Mouse (Mus musculus) hindbrain, embryonic 13.5 days (tissue): Measurements from ENCODE around the gene Scn4a. TPM values are rescaled to one million over a fixed set of nuclear protein-coding genes. Genes with fewer than 3 reads are reported as not detected.
"Not testable (repeated sequence)": the region's sequence is repeated elsewhere in the genome, so short reads cannot be mapped to it uniquely, and the experiment has no call there.

Source experiments
- ATAC-seq: fragments of 200-750 bp; cut with Nextera tagmentation; 2 replicates; pipeline ENCODE4 v1.8.0; 2017; ENCODE audit warnings: moderate TSS enrichment; ENCODE audit not compliant: low FRiP score
- H3K27ac ChIP-seq: fragments of 300-500 bp; sonication (generic); 2 replicates; pipeline ENCODE4 v1.5.1; 2015; ENCODE audit warnings: inconsistent platforms, mild to moderate bottlenecking, moderate library complexity
- H3K27me3 ChIP-seq: fragments of 300-500 bp; sonication (generic); 2 replicates; pipeline ENCODE4 v1.6.1; 2015; ENCODE audit warnings: mild to moderate bottlenecking, inconsistent platforms
- H3K36me3 ChIP-seq: fragments of 300-500 bp; sonication (generic); 2 replicates; pipeline ENCODE4 v1.6.1; 2015; ENCODE audit warnings: mild to moderate bottlenecking, inconsistent platforms
- H3K4me1 ChIP-seq: fragments of 300-500 bp; sonication (generic); replicated peaks from 2 replicates; pipeline ENCODE4 v1.6.1; 2015; ENCODE audit warnings: inconsistent platforms
- H3K4me2 ChIP-seq: fragments of 300-500 bp; sonication (generic); 2 replicates; pipeline ENCODE4 v1.6.1; 2015; ENCODE audit warnings: inconsistent platforms, mild to moderate bottlenecking, moderate library complexity
- H3K4me3 ChIP-seq: fragments of 300-500 bp; sonication (generic); 2 replicates; pipeline ENCODE4 v1.5.1; 2015; ENCODE audit warnings: mild to moderate bottlenecking, inconsistent platforms
- H3K9ac ChIP-seq: fragments of 300-500 bp; sonication (generic); 2 replicates; pipeline ENCODE4 v1.6.1; 2015; ENCODE audit warnings: mild to moderate bottlenecking, inconsistent platforms
- H3K9me3 ChIP-seq: fragments of 300-500 bp; sonication (generic); 2 replicates; pipeline ENCODE4 v1.6.1; 2016; ENCODE audit warnings: inconsistent platforms
- WGBS: fragments of 180-500 bp; shearing (Covaris S2); methylation state at CpG from one replicate; pipeline ENCODE4 v1.1.7; 2015; 5-methylcytosine and 5-hydroxymethylcytosine counted together
- polyA plus RNA-seq: library from polyadenylated mRNA; unstranded; fragments of >200 nt; fragmentation: Nextera tagmentation; extraction: Ambion mirVana; gene quantifications from 2 replicates; pipeline ENCODE4 v1.2.1, GENCODE M21; 2015

Gene Scn4a
- 0.03 TPM in 1 of 2 replicates, not detected in the other for polyA plus RNA-seq

DNA sequence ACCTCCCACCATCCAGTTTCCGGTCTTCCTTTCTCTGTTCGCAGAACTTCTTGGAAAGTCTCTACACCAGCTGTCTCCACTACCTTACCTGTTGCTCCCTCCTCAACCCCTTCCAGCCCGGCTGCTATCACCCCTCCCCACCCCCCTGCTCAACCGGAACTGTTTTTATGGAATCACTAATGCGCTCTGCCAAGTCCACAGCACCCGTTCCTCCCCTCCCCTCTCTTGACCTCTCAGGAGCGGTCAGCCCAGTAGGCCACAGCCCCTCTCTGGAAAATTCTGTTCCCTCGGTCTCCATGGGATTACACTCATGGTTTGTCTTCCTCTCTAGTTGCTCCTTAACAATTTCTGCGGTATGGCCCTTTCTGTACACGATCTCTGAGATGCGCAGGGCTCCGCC, at the start of gene Scn4a:
Scn4a (minus strand) TSS at position 101 of the 400 bp plus-strand sequence.
- Histone ChIP-seq H3K9me3 (no peaks in the 10 kb centered on the region), H3K4me3 (no peak within 1 kb of the TSS), H3K4me1 (no peaks in the 10 kb centered on the region), H3K9ac (no peak within 1 kb of the TSS), H3K27me3 (no peaks in the 10 kb centered on the region), H3K36me3 (no peaks in the 10 kb centered on the region), H3K4me2 (no peak within 1 kb of the TSS), H3K27ac (no peak within 1 kb of the TSS)
- no peak for ATAC-seq
- WGBS: 87% methylated on average over 12 of the region's 12 CpGs

DNA sequence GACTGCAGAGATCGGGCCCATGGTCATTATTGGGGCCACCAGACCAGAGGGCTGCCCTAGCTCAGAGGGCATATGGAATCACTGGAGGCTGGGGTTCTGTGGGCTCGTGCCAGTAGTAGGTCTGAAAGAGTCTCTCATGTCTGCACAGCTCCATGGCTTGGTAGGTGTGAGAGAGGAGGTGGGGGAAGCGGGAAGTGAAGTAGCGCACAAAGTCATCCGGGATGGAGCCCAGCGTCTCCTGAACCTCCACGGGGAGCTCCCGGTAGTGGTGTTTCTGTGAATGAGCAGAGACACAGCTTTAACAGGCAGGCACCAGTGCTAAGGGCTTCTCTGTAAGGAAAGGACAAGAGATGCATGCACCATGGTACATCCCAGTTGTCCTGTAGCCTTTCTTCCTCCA, 45.4 kb upstream of the Scn4a start:
- H3K36me3 ChIP-seq: peaks cover 59% of the 10 kb centered on the region
- ATAC-seq: no peak
- 93% methylated on average over 8 of the region's 8 CpGs for WGBS

DNA sequence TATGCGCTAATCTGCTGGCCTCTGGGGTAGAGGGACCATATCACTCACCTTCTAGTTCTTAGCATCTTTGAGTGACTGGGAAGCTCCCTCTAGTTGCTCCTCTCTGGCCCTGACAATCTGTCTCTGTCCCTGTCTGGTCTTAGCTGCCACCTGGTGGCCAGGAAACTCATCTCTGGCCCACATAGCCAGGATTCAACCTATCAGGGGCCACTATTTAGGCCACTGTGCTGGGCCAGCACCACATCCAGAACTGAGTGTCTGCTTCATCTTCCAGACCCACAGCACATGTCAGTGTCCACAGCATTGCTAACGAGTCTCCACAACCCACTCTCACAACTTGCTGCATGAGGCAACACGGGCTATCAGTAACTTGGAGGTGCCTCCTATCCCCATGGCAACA, 44.6 kb upstream of the Scn4a start:
- Histone ChIP-seq H3K4me1 (no peaks in the 10 kb centered on the region), H3K4me2 (no peak overlapping the region), H3K27ac (no peak overlapping the region), H3K9me3 (no peaks in the 10 kb centered on the region), H3K36me3 (peaks cover 51% of the 10 kb centered on the region), H3K4me3 (no peak overlapping the region), H3K9ac (no peak overlapping the region), H3K27me3 (no peaks in the 10 kb centered on the region)
- ATAC-seq: no peak
- WGBS: 90% methylated on average over 3 of the region's 3 CpGs

More for the DNA sequence above, 45.4 kb upstream of the Scn4a start:
- Histone ChIP-seq H3K27me3 (no peaks in the 10 kb centered on the region), H3K4me3 (no peak overlapping the region), H3K4me2 (no peak overlapping the region), H3K27ac (no peak overlapping the region), H3K9me3 (no peaks in the 10 kb centered on the region), H3K4me1 (no peaks in the 10 kb centered on the region), H3K9ac (no peak overlapping the region)

DNA sequence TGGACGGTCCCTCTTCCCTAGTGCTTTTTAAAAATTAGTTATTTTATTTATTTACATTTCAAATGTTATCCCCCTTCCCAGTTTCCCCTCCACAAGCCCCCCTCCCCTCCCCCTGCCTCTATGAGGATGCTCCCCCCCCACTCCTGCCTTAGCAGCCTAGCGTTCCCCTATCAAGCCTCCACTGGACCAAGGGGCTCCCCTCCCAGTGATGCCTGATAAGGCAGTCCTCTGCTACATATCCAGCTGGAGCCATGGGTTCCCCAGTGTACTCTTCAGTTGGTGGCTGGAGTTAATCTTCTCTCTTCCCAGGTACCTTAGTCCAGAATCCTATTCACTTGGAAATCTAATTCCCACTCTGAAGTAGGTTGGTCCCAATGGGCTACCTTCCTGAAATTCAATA, 41.0 kb upstream of the Scn4a start:
- not testable (repeated sequence) for ATAC-seq, H3K27me3 ChIP-seq, H3K9me3 ChIP-seq, H3K27ac ChIP-seq, H3K9ac ChIP-seq, H3K4me1 ChIP-seq, H3K4me2 ChIP-seq, H3K4me3 ChIP-seq
- H3K36me3 ChIP-seq: peaks cover 19% of the 10 kb centered on the region
- WGBS: 83% methylated on average over 2 of the region's 2 CpGs

DNA sequence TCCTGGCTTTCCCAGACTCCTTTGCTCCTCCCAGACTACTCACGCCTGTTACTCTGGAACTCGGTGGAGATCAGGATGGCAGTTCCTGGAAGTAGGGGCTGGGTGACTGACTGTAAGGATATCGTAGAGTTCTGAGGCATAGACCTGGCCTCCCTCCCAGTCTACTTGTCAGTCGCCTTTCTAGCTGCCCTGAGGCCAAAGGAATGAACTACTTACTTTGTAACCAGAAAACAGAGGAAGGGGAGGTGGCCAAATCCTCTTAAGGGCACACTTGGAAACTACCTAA, 40.2 kb upstream of the Scn4a start:
- H3K9ac ChIP-seq: no peak overlapping the region
- no peak overlapping the region for H3K27ac ChIP-seq
- H3K4me3 ChIP-seq: no peak overlapping the region
- ATAC-seq: no peak
- 67% methylated on average over 4 of the region's 4 CpGs for WGBS
- H3K4me2 ChIP-seq: no peak overlapping the region
- H3K4me1 ChIP-seq: no peaks in the 10 kb centered on the region
- peaks cover 11% of the 10 kb centered on the region for H3K36me3 ChIP-seq
- H3K9me3 ChIP-seq: no peaks in the 10 kb centered on the region
- no peaks in the 10 kb centered on the region for H3K27me3 ChIP-seq

DNA sequence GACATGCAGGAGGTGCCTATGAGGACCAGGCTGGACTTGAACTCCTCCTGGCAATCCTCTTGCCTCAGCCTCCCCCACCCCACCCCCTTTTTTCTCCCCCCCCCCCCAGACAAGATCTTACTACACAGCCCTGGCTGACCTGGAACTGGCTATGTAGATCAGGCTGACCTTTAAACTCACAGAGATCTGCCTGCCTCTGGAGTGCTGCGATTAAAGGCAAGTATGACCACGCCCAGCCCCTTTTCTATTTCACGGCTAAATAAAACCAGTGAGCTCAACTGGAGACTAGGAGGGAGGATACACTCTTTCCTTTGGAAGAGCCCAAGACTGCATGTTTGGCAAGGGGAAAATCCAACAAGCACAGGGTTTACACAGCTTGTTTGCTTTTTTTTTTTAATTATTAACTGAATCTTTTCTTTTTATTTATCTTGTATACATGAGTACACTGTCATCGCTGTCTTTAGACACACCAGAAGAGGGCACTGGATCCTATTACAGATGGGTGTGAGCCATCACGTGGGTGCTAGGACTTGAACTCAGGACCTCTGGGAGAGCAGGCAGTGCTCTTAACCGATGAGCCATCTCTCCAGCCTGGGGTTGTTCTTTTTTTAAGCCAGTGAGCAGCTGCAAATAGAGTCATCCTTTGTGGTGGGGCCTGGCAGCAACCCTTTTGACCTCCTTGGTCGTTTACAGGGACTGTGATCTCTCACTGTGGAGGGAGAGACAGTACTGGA, 39.7 kb upstream of the Scn4a start:
- no peak overlapping the region for H3K27ac ChIP-seq
- H3K4me3 ChIP-seq: no peak overlapping the region
- 74% methylated on average over 7 of the region's 7 CpGs for WGBS
- no peaks in the 10 kb centered on the region for H3K9me3 ChIP-seq
- H3K36me3 ChIP-seq: 0 out of 2 replicates have a peak, but pooled peaks cover 7% of the 10 kb centered on the region
- no peak for ATAC-seq
- no peak overlapping the region for H3K4me2 ChIP-seq
- no peaks in the 10 kb centered on the region for H3K4me1 ChIP-seq
- H3K9ac ChIP-seq: no peak overlapping the region
- H3K27me3 ChIP-seq: no peaks in the 10 kb centered on the region

DNA sequence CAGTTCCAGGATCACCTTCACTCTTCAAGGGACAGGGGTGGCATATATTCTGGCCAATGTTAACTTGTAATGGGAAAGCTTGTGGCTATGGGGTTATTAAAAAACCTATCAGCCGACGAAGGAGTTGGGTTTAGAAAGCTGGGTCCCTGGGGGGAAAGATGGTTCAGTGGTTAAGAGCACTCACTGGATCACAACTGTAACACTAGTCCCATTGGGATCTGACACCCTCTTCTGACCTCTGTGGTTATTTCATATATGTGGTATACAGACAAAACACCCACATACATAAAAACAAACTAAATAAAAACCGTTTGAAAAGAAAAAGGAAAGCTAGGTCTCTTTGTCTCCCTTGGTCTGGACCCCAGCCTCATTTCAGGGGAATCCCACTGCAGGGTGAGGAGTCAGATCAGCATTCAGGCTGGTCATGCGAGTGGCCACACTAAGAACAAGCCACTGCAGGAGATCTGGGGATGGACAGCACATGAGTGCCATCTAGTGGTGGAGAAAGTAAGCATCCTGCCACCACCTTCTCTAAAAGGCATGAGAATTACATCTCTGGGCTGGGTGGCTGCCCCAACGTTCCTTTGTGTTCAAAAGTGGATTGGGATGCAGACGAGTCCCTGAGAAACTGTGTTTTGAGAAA, 38.6 kb upstream of the Scn4a start:
- Histone ChIP-seq H3K36me3 (0 out of 2 replicates have a peak, but pooled peaks cover 7% of the 10 kb centered on the region), H3K4me2 (no peak overlapping the region), H3K9ac (no peak overlapping the region), H3K9me3 (no peaks in the 10 kb centered on the region), H3K27ac (no peak overlapping the region), H3K4me1 (no peaks in the 10 kb centered on the region), H3K4me3 (no peak overlapping the region), H3K27me3 (no peaks in the 10 kb centered on the region)
- 31% methylated on average over 6 of the region's 6 CpGs for WGBS
- ATAC-seq: peak; percentile 52; the same call in 1 of the 2 replicates

DNA sequence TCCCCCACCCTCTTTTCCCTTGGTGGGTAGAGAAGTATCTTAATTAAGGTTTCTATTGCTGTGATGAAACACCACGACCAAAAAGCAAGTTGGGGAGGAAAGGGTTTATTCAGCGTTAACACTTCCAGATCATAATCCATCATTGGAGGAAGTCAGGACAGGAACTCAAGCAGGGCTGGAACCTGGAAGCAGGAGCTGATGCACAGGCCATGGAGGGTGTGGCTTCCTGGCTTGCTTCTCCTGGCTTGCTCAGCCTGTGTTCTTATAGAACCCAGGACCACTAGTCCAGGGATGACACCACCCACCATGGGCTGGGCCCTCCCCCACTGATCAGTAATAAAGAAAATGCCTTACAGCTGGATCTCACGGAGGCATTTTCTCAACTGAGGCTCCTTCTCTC, 37.7 kb upstream of the Scn4a start:
- Histone ChIP-seq H3K4me2 (no peak overlapping the region), H3K9me3 (no peaks in the 10 kb centered on the region), H3K4me1 (no peaks in the 10 kb centered on the region), H3K4me3 (no peak overlapping the region), H3K36me3 (0 out of 2 replicates have a peak, but pooled peaks cover 4% of the 10 kb centered on the region), H3K27me3 (no peaks in the 10 kb centered on the region), H3K27ac (no peak overlapping the region), H3K9ac (no peak overlapping the region)
- 75% methylated on average over 3 of the region's 3 CpGs for WGBS
- no peak for ATAC-seq

DNA sequence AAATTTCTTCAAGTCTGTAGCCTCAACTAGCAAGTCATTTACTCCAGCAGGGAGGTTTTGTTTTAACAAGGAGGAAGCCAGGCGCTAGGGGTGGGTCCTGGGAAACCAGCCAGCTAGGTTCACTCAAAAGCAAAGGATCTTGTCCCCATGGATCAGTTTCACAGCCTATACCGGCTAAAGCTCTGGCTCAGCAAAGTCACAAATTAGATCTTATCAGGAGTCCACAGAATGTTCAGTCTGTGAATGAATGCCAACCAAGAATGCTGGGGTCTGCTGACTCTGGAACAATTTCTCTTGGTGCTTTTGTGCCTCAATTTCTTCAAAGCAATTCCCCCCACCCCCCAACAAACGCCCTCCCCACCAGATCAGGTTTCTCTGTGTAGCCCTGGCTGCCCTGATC, 36.5 kb upstream of the Scn4a start:
- Histone ChIP-seq H3K4me2 (no peak overlapping the region), H3K27ac (no peak overlapping the region; the same call in 1 of the 2 replicates), H3K9ac (peak overlapping the region; percentile 3; the same call in 1 of the 2 replicates), H3K36me3 (0 out of 2 replicates have a peak, but pooled peaks cover 4% of the 10 kb centered on the region), H3K27me3 (no peaks in the 10 kb centered on the region), H3K4me1 (no peaks in the 10 kb centered on the region), H3K4me3 (no peak overlapping the region), H3K9me3 (no peaks in the 10 kb centered on the region)
- ATAC-seq: no peak
- 43% methylated on average over 3 of the region's 3 CpGs for WGBS

DNA sequence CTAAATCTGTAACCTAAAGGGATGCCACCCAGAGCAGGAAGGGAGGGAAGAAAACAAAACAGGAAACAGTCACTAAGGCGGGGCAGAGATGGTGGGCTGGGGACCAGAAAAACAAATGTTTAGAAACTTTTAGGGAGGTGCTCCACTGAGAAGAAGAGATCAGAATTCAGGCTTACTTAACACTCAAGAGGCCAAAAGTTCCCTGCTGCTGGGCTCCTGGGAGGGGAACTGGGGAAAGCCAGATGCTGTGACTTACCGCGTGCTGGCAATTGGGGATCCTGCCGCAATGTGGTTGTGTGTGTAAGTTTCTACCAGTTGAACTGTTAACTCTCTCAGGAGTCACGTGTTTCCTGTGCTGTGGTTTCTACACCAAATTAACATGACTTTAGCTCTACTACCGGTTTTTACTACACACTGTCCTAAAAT, 34.7 kb upstream of the Scn4a start, which contains the start of gene Icam2:
Icam2 (minus strand) TSS at position 285 of the 426 bp plus-strand sequence.
- ATAC-seq: no peak
- Histone ChIP-seq H3K9ac (no peak within 1 kb of the TSS), H3K4me3 (no peak within 1 kb of the TSS), H3K4me1 (no peaks in the 10 kb centered on the region), H3K27me3 (no peaks in the 10 kb centered on the region), H3K27ac (no peak within 1 kb of the TSS), H3K4me2 (no peak within 1 kb of the TSS), H3K9me3 (no peaks in the 10 kb centered on the region), H3K36me3 (no peaks in the 10 kb centered on the region)
- 79% methylated on average over 6 of the region's 6 CpGs for WGBS

DNA sequence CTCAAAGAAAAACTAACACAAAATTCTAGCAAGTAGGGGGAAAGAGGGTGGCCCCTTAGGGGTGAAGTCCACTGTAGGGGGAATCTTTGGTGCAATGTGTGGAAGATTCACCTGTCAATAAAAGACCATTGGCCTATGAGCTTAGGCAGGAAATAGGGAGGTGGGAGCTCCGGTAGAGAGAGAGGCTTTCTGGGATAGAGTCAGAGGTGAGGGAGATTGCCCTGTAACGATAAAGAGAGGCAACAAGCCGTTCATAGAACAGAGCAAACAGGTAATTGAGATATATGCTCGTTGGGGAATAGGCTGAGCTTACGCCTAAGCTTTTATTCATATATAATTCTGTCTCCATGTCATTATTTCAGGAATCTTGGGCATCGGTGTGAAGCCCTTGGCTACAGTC, 33.9 kb upstream of the Scn4a start:
- no peak for ATAC-seq
- Histone ChIP-seq H3K4me3 (no peak overlapping the region), H3K36me3 (no peaks in the 10 kb centered on the region), H3K9me3 (no peaks in the 10 kb centered on the region), H3K9ac (no peak overlapping the region), H3K27me3 (no peaks in the 10 kb centered on the region), H3K4me1 (no peaks in the 10 kb centered on the region), H3K27ac (no peak overlapping the region), H3K4me2 (no peak overlapping the region)
- 81% methylated on average over 6 of the region's 6 CpGs for WGBS

DNA sequence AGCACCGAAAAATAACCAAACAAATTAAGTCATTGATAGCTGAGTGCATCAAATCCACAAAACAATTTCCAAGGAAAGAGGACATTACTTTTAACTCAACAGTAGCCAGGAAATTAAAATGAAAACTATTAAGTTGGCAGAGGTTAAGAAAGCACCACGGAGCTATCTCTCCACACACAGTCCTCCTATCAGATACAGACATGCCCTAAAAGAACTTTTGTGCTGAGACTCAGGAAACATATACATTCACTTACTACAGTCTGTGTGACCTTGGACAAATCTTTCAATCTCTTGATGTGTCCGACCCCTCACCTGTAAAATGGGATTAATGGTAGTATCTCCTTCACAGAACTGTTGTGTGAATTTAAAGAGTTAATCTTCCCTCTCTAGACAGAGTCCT, 33.3 kb upstream of the Scn4a start:
- Histone ChIP-seq H3K27me3 (no peaks in the 10 kb centered on the region), H3K27ac (no peak overlapping the region), H3K9ac (no peak overlapping the region), H3K9me3 (no peaks in the 10 kb centered on the region), H3K4me3 (no peak overlapping the region), H3K4me1 (no peaks in the 10 kb centered on the region), H3K4me2 (no peak overlapping the region), H3K36me3 (no peaks in the 10 kb centered on the region)
- 87% methylated on average over 3 of the region's 3 CpGs for WGBS
- ATAC-seq: no peak
